Mouse (Mus musculus): Measurements from ENCODE around the gene Chia1. TPM values are rescaled to one million over a fixed set of nuclear protein-coding genes. Genes with fewer than 3 reads are reported as not detected.
"Not testable (repeated sequence)": the region's sequence is repeated elsewhere in the genome, so short reads cannot be mapped to it uniquely, and the experiment has no call there.

The Chia1 gene
- not detected for total RNA-seq (2021)
- long read RNA-seq, experiment 1: 0 reads
- long read RNA-seq, experiment 2: 0 reads

- no peak for DNase-seq
Measured at GRCm38 (mm10) chr3:106112929-106113328, at the start of gene Chia1. TSS of gene Chia1 (plus strand) at chr3:106113229.

GRCm38 (mm10) chr3:106067707-106068106, 45.3 kb upstream of the Chia1 start:
- DNase-seq: not testable (repeated sequence)

GRCm38 (mm10) chr3:106070994-106071393, 42.0 kb upstream of the Chia1 start:
- DNase-seq: no peak

- DNase-seq: no peak
Measured at GRCm38 (mm10) chr3:106074824-106075223, 38.2 kb upstream of the Chia1 start.

DNA sequence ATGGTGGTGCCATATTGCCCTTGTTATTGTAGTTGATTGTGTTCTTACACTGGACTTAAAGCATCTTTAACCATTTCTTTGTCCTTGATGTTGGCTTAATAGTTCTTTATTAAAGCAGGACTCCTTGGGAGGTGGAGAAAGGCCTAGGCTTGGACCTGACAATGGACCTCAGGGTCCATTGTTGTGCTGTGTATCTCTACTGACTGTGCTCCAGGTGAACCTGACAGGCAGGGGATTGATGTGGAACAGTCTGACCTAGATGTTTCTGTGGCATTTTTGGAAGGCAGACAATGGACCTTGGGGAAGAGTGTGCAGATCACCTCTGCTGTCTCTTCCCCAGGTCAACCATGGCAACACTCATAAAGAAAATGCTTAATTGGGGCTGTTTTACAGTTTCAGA, 14.0 kb downstream of the Chia1 start:
- no peak for DNase-seq

- no peak for DNase-seq
Measured at GRCm38 (mm10) chr3:106128807-106129493, 15.9 kb downstream of the Chia1 start.

DNA sequence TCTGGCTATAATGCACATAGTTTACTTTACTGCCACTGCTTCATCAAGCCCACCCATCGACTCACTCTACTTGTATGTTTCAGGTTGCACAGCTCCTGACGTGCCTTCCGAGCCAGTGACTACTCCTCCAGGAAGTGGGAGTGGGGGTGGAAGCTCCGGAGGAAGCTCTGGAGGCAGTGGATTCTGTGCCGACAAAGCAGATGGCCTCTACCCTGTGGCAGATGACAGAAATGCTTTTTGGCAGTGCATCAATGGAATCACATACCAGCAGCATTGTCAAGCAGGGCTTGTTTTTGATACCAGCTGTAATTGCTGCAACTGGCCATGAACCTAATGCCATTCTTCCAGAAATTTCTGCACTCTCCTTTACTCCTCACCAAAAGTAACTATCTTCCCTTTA, 18.7 kb downstream of the Chia1 start:
- DNase-seq: no peak

- no peak for DNase-seq
Measured at GRCm38 (mm10) chr3:106144081-106144480, 31.1 kb downstream of the Chia1 start.

DNA sequence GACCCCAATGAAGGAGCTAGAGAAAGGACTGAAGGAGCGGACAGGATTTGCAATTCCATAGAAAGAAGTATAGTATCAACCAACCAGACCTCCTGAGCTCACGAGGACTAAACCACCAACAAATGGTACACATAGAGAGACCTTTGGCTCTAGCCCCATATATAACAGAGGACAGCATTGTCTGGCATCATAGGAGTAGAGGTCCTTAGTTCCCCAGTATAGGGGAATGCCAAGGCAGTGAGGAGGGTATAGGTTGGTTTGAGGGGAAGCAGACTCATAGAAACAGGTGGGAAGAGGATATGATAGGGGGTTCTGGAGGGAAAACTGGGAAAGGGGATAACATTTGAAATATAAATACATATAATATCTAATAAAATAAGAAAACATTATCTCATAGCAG, 41.4 kb downstream of the Chia1 start:
- no peak for DNase-seq

- no peak for DNase-seq
Measured at GRCm38 (mm10) chr3:106167464-106167863, 54.4 kb downstream of the Chia1 start, which contains the start of gene Chil3. TSS of gene Chil3 (minus strand) at chr3:106167564.

DNA sequence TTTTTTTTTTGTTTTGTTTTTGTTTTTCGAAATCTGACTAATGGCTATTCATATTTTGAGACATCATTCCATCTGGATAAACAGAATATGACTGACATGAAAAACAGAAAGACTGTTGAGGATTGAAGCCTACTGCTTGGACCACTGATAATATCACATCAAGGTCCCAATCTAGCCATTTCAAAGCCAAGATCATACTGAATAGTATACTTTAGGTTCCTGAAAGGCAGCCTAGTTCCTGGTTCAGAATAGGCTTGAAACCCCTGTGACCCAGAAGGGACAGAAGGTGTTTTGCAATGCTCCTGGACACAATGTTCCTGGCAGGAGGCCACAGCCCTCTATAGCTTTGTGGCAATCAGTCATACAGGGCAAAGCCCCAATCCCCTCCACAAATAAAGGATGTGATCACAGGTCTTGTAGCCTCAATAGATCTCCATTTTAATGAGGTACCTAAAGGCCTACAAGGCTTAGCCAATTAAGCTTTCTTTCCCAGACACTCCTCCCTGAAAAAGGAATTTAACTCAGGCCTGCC, 57.6 kb downstream of the Chia1 start:
- no peak for DNase-seq

GRCm38 (mm10) chr3:106171135-106171731, 58.2 kb downstream of the Chia1 start:
- DNase-seq: no peak

DNA sequence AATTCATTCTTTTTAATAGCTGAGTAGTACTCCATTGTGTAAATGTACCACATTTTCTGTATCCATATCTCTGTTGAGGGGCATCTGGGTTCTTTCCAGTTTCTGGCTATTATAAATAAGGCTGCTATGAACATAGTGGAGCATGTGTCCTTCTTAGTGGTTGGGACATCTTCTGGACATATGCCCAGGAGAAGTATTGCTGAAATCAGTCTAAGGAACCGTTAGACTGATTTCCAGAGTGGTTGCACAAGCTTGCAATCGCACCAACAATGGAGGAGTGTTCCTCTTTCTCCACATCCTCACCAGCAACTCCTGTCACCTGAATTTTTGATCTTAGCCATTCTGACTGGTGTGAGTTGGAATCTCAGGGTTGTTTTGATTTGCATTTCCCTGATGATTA, 59.5 kb downstream of the Chia1 start:
- not testable (repeated sequence) for DNase-seq

DNA sequence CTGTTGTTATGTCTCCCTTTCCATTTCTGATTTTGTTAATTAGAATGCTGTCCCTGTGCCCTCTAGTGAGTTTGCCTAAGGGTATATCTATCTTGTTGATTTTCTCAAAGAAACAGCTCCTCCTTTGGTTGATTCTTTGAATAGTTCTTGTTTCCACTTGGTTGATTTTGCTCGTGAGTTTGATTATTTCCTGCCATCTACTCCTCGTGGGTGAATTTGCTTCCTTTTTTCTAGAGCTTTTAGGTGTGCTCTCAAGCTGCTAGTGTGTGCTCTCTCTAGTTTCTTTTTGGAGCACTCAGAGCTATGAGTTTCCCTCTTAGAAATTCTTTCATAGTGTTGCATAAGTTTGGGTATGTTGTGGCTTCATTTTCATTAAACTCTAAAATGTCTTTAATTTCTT, 61.9 kb downstream of the Chia1 start:
- not testable (repeated sequence) for DNase-seq

- DNase-seq: no peak
Measured at GRCm38 (mm10) chr3:106177509-106178189, 64.6 kb downstream of the Chia1 start.

Other genes with a start within 250 kb of the Chia1 start
- under 1 TPM in 1 of 2 experiments, not detected in 1; 0.21 TPM for gene Adora3, start 242.4 kb upstream of the Chia1 start, total RNA-seq (2021)
- gene Tmigd3, start 242.3 kb upstream of the Chia1 start, total RNA-seq (2021): not detected
- under 1 TPM; 0.28 to 0.64 TPM for gene I830077J02Rik, start 180.6 kb upstream of the Chia1 start, total RNA-seq (2021)
- gene Wdr77, start 153.9 kb upstream of the Chia1 start, total RNA-seq (2021): 10 to 100 TPM; 26.8 to 27.2 TPM
- gene Atp5f1, start 153.1 kb upstream of the Chia1 start, total RNA-seq (2021): 100 to 1,000 TPM; 671 to 699 TPM
- gene Ovgp1, start 139.5 kb upstream of the Chia1 start, total RNA-seq (2021): under 1 TPM; 0.51 to 0.64 TPM
- gene Pifo, start 98.6 kb upstream of the Chia1 start, total RNA-seq (2021): not detected
- under 1 TPM in 1 of 2 experiments, not detected in 1; 0.28 TPM for gene Chil5, start 80.4 kb upstream of the Chia1 start, total RNA-seq (2021)
- gene Chil3, start 54.3 kb downstream of the Chia1 start, total RNA-seq (2021): not detected
- not detected for gene Chil4, start 106.3 kb downstream of the Chia1 start, total RNA-seq (2021)